Mouse (Mus musculus): Measurements from ENCODE around the gene Casp8.
"Not testable (repeated sequence)": the region's sequence is repeated elsewhere in the genome, so short reads cannot be mapped to it uniquely, and the experiment has no call there.

Casp8 gene

DNA sequence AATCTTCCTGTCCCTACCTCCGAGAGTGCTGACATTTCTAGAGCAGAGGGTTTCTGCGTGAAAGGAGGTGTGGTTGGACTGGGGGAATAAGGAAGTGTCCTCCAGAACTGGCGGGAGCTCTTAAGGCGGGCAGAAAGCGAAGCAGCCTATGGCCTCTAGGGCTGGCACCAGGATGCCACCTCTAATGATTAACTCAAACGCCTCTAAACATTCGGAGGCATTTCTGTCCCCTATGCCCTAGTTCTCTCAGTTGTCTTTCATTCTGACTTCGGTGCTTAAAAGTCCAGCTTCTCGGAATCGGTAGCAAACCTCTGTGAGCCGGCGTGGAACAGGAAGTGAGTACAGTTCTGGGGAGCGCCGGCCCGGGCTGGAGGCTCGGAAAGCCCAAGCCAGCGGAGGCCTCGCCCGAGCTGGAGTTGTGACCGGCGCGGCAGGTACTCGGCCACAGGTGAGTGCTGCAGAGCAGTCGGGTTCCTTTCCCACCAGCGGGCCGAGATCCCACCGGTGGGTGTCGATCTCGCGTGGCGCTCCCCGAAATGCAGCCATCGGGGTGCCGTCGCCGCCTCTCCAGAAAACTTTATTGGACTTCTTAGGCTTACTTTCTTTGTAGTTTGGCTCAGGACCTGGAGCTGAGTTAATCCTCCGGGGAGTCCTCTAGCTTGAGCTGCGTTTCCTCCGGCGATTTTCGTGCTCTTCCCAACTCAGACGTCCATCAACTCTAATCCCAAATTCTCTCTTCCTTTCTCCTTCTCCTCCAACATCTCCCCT lies at the start of gene Casp8:
Casp8 (plus strand) TSS at position 84 of the 768 bp plus-strand sequence.
- DNase-seq: no peak

DNA sequence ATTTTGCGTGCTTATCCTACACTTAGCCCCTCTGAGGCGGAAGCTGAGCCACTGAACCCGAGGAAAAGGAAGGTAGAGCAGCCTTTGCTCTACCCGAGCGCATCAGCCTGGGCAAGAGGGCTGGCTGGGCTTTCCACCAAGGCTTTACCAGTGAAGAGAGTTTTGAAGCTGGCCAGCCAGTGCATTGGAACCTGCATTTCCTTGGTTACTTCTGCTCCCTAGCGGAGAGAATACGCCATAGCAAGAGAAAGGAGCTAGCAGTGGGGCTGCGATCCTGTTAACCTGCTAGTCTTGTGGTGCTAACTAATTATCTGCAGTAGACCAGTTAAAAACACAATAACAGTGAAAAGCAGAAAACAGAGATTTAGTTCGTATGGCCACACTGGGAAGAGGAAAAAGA lies 48.3 kb upstream of the Casp8 start:
- DNase-seq: peak; percentile 61

DNA sequence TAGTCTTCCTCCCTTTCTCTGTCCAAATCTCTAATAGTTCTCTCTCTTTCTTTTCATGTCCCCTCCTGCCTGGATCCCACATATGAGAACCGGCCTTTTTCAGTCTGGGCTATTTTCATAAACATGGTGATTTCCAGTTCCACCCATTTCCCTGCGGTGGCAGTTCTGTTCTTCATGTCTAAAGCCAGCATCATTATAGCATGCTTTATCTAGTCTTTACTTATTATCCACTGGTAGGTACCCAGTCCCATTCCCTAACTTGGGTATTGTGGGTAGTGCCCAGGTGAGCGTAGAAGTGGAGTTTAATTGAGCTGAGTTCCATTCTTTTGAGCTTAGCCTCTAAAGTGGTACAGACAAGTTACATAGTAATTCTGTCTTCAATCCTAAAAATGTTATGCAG lies 35.7 kb upstream of the Casp8 start:
- DNase-seq: no peak

DNA sequence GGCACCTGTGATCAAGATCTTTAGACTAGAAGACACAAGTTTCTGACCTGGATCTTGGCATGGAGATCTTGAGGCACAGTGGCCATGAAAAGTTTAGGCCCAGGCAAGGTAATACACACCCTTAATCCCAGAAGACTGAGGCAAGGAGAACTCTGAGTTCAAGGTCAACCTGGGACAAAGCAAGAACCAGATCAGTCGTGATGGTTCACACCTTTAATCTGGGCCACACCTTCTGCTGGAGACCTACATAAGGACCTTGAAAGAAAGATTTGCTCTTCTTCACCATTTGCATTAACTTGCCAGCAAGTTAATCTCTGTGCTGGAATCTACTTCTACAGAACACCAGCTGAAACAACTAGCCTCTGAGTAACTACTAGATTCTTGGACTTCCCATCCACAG lies 34.6 kb upstream of the Casp8 start:
- DNase-seq: no peak

DNA sequence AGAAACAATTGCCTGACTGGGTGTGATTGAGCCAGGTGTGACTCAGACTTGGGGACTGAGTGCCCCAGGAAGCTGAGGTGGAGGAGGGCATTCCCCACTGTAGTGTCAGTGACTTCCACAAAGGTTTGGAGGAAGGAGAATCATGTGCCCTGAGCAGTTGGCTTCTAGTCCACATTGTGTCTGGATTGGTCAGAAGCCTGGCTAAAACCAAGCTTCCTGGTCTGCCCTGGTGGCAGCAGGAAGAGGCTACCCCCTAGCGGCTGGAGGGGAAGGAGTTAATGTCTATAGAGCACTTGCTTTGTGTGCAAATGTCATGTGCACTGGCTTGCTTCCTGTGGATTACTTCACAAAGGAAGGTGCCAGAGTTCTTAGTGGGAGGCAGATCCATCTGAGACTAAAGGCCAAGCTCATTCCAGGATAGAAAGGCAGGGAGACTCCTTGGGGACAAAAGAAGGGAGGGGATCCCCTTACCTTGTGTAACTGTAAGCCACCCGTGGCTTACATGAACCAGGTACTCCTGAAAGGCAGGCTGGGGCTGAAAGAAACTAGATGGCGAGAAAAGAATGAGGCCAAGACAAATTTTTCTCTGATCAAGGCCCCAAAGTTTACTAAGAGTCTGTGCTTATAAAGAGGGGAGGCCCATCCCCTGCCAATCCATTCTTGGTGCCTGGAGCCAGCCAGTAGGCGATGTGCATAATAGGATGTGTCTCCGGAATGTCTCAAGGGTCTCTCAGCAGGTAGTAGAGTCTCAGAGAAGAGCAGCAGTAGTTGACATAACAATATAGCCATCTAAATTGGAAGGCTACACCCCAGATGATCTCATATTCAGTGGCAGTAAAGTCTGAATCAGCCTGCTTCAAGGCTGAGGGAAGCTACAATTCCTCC lies 33.5 kb upstream of the Casp8 start:
- DNase-seq: not testable (repeated sequence)

DNA sequence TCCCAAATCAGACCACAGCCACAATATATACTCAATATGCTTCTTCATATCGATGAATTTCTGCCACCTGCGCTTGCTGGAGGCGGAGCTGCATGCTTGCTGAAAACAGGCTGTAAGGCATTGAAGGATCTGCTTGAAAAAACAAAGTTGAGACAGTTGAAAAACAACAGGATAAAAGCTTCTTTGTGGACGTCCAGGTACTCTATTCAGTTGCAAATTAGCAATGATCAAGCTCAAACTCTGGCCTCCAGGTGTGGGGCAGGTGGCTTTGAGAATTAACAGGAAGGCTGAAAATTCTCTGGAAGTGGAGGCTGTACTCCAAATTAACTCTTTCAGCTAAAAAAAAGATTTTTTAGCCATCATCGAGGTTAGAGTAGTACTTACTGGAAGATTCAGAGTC lies 32.6 kb upstream of the Casp8 start:
- no peak for DNase-seq

DNA sequence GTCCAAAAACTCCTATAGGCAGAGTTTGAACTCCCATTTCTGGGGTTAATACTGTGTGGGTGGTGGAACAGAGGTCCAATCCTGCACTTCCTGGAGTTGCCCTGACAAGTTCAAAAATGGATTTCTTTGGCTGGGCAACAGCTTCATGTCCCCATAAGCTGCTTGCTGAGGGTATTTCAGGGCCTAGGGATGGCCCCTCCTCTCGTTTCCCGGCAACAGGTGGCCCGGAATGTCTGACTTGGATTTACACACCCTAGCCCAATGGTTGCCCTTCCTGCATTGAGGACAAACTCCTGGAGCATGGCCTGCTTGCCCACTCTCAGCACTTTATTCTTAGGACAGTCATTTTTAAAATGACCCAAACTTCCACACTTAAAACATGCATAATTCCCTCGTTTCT lies 28.7 kb upstream of the Casp8 start:
- DNase-seq: not testable (repeated sequence)

DNA sequence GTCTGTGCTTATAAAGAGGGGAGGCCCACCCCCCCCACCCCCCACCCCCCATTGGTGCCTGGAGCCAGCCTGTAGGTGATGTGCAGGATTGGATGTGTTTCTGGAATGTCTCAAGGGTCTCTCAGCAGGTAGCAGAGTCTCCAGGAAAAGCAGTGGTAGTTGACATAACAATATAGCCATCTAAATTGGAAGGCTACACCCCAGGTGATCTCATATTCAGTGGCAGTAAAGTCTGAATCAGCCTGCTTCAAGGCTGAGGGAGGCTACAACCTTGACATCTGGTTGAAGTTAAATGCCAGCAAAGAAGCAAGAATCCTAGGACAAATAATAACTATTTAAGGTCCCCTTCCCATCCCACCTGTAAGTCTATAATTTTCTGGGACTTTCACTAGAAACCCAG lies 26.0 kb upstream of the Casp8 start:
- DNase-seq: no peak

DNA sequence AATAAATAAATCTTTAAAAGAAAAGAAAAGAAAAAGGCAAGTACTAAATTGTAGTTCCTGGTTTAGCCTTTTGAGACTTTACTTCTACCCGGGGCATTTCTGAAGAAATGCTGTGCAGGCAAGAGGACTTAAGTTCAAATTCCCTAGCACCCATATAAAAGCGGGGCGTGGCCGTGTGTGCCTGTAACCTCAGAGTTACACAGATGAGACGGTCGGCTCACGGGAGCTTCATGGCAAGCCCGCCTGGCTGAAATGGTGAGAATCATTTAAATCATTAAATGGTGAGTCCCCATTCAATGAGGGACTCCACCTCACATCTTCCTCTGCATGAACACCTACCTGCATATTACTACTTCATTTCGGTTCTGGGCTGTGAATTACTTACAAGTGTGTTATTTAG lies 25.5 kb upstream of the Casp8 start:
- DNase-seq: no peak

DNA sequence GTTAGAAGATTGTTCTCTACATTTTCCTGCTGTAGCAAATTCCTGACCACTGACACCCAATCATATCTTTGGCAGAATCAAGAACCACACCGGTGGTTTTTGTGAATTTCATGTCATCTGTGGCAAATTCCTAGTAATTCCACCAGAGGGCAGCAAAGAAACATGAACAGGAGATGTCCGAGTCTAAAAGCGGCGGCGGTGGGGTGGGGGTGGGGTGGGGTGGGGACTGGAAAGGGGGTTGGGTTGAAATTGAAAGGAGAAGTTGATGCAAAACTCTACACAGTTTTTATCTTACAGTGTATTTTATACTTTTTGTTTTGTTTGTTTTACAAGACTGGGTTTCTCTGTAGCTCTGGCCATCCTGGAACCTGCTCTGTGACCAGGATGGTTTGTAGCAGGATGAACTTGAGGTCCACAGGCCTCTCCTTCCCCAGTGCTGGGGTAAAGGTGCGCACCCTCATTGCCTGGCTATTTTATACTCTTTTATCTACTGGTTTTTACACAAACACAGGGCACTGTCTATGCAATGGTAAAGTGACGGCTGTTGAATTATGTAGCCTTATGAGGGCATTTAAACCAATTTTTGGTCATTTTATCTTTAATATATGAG lies 25.0 kb upstream of the Casp8 start:
- DNase-seq: no peak

DNA sequence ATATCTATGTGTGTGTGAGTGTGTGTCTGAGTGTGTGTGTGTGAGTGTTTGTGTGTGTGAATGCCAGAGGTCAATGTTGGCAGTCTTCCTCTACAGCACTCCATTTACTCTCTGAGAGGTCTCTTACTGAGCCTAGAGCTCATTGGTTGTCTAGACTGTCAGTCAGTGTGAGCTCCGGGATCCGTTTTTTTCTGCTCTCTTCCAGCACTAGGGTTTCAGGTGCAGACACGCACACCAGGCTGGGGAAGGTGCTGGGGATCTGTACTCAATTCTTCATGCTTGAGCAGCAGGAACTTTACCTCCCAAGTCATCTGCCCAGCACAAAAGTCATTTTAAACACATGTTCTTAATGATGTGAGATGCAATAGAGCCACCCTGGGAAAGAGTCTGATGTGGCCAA lies 23.1 kb upstream of the Casp8 start:
- no peak for DNase-seq

DNA sequence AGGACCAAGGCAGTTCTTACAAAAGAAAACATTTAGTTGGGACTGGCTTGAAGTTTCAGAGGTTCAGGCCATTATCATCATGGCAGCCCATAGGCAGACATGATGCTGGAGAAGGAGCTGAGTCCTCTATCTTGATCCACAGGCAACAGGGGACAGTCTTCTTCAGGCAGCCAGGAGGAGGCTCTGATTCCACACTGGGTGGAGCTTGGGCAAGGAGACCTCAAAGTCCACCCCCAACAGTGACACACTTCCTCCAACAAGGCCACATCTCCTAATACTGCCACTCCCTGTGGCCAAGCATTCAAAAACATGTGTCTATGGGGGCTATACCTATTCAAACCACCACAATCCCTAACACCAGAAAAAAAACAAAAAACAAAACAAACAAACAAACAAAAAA lies 21.9 kb upstream of the Casp8 start:
- no peak for DNase-seq

DNA sequence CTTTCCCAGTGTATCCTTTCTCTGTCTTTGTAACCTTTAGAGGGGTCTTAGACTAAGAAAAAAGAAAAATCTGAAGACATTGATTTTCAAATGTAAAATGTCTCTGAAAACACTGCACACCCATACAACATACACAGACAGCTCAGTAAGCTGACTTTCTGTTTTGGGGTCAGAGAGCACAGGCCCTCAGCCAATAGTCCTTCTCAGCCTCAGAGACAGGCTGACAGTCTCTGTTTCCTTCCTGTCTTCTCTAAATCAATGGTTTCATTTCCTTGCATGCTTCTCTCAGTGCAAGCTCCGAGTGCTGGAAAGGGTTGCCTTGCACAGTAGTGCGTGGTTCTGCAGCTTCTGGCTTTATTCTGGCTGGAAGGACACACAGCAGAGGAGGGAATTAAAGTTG lies 21.3 kb upstream of the Casp8 start:
- no peak for DNase-seq

DNA sequence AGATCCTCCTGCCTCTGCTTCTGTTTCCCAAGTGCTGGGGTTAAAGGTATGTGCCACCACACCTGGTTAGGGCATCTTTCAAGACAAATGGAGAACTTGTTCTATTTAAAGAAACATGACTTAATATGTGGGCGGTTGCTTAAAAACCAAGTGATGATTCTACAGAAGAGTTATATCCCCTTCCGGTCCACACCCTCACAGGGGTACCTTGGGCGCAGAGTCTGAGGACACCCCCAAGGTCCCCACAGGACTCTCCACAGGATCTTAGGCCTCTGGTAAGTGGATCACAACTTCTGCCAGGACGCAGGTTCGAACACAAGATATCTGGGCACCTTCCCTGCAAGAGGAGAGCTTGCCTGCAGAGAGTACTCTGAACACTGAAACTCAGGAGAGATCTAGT lies 19.8 kb upstream of the Casp8 start:
- no peak for DNase-seq

DNA sequence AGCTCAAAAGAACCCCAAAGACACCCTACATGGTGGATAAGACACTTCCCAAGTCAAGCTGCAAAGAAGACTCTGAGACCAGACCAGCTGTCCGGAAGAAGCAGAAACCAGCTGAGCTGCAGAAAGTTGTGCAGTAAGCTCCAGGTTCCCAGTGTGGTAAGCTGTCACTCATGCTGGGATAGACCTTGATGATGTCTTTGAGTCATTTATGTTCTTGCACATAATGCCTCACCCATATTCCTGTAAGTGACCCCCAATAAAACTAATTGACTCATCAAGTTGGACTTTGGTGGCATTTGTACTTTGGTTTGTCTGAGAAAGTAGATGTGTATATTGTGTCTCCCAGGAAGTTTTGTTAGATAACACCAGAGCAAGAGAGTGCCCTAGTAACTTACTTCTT lies 17.6 kb upstream of the Casp8 start:
- no peak for DNase-seq

DNA sequence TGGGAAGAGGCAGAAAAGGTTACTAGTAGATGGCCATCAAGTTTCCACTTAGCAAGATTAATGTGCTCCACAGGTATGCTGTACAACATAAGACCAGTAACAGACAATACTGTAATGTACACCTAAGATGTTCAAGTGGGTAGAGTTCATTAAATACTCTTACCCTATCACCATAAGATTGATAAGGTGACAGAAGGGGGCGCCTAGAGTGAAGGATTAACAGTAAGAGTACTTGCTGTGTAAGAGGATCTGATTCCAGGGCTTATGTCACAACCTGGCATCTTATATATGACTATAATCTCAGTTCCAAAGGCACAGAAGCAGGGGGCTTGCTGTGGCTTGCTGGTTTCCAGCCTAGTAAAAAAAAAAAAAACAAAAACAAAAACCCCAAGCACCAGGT lies 16.9 kb upstream of the Casp8 start:
- DNase-seq: no peak

DNA sequence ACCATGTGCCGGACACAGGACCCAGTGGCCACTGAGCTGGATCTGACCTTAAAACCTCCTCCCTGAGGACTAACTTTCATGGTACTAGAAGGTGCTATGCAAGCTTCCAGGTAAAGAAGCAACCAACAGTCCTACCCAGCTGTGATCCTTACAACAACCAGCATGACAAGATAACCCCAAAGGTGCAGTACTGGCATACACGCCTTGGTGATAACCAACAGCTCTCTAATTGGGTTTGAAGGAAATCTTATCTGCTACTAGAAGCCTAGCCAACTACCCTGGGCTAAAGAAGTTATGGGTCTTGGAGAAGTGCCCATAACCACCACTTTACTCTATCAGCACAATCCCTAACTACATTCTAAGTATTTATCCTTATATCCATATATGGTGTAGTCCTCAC lies 8.9 kb upstream of the Casp8 start:
- no peak for DNase-seq

DNA sequence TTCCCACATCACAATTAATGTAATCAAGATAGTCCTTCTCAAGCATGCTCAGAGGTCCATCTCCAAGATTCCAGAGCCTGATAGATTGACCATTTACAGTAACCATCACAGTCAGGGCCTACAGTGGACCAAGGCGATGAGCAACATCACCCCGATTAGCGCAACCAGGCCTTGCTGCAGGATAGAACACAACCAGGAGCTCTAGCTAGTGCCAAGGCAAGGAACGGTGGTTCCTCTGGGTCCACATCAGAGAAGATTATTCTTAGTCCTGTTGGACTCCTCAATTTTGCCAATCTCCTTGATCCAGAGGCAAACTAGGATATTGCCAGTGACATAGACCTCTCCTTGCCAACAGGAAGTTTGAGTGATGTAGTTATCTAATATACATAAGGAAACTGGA lies 6.8 kb upstream of the Casp8 start:
- no peak for DNase-seq

DNA sequence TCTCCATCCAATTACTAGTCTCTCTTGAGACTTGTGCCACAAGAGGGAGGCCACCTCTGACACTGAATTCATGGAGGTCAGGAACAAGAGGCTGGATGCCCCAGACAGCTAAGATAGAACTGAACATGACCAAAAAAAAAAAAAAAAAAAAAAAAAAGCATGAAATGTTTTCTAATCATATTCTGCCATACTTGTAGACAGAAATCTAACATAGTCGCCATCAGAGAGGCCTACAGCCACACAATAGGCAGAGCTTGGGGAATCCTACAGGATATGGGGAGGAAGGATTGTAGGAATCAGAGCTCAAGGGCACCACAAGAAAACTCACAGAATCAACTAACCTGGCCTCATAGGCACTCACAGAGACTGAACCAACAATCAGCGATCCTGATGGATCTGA lies 469 bp upstream of the Casp8 start:
- no peak for DNase-seq

DNA sequence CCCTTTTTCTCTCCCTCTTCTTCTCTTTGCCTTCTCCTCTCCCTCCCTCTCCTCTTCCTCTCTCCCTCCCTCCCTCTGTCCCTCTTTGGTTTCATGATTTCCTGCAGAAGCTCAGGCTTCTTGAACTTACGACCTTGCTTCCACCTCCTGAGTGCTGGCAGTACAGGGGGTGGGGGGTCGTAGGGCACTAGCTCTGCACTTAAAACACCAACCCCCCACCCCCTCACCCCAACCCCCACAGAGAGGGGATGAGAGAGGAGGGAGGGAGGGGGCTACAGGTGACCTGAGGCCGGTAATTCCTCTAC lies 837 bp downstream of the Casp8 start:
- no peak for DNase-seq

DNA sequence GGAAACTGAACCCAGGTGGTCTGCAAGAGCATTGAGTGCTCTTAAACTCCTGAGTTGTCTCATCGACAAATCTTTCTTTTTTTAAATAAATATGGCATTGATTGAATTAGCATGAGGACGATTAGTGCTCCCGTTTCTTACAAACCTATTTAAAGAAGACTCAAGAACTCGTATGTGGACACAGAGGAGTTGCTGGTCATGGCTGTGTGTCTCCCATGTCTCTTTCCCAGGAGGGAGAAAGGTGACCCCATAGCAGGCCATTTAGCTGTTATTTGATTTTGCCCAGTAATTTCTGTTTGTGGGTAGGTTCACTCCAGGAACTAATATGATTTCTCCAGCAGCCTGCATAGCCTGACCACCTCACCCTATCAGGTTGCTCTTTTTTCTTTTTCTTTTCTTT lies 1.7 kb downstream of the Casp8 start:
- no peak for DNase-seq

DNA sequence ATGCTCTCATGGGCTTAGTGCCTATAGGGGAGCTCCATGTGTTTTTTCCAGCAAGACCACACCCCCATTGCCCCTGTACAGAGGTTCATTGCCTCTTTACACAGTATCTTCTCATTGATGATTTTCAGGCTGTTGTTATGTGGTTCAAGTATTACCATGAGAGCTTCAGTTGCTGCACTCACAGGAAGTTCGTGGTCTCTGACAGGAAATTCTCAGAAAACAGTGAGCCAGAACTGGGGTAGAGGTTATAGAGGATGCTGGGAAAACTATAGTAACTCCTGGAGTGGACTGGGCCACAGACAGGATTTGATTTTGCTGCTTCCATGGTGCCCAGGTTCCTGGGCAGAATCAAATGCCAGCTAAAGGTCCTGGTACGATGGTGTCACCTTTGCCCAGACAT lies 2.2 kb downstream of the Casp8 start:
- no peak for DNase-seq

DNA sequence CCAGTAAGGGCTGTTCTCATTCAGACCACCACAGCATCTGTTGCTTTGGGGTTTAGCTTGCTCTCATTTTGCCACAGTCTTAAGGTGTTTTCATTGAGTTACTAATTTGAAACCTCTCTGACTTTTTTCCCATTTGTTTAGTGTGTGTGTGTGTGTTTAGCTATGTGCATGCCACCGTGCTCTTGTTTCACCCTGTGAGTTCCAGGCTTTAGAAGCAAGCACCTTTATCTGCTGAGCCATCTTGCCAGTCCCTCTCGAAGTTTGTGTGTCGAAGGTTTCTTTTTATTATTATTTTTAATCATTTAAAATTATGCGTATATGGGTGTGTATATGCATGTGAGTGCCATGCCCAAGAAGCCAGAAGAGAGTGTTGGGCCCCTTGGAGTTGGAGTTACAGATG lies 3.7 kb downstream of the Casp8 start:
- DNase-seq: no peak

DNA sequence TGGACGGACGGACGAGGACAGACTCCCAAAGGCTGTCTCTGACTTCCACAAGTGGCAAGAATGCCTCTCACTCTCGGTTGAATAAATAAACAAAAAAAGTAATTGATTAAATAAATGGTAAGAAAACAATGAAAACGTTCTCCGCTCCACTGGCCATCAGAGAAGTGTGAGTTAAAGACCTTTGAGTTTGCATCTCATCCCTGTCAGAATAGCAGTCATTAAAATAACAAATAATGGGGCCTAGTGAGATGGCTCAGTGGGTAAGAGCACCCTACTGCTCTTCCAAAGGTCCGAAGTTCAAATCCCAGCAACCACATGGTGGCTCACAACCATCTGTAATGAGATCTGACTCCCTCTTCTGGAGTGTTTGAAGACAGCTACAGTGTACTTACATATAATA lies 5.5 kb downstream of the Casp8 start:
- not testable (repeated sequence) for DNase-seq
